Mouse (Mus musculus) frontal cortex, postnatal 36 days (tissue): ENCODE results near the gene Akr1b8.
"Not testable (repeated sequence)": the region's sequence is repeated elsewhere in the genome, so short reads cannot be mapped to it uniquely, and the experiment has no call there.

Experiments
- DNase-seq, 2 experiments: peaks; one replicate each; pipeline ENCODE4 v3.0.0; 2022; ENCODE audit warnings: low spot score in 2 of 2

Gene Akr1b8

DNA sequence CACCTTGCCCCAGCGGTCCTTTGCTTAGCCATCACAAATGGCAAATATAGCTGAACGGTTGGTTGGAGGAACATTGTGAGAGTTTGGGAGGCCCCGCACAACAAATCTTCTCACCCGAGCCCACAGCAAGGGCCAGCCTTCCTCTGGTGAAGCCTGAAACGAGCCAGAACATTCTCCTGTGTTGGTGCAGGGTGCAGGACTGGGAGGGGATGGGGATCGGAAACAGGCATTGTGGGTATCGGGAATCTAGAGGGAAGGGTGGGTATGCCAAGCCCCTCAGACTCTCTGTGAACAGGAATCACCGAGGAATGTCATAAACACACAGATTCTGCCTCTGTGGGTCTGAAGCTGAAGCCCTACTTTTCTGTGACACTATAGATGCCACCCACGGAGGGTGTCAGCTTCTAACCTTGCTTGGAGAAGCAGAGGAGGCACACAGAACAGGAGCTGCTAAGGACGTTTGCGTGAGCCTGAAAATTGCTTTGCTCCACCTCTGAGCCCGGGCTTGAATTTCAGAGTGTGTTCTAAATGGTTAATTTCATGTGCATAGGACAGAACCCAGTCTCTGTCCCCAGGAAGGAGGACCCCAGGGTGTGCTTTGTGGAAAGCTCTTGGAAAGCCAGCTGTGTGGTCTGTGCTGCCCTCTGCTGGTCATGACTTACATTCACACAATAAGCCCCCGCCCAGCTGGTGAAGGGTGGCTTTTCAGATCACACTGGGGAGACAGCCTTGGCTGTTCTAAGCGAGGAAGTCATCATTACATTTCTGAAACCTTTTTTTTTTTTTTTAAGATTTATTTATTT lies 7.6 kb upstream of the Akr1b8 start:
- peak; percentile 73 to 85 for DNase-seq

DNA sequence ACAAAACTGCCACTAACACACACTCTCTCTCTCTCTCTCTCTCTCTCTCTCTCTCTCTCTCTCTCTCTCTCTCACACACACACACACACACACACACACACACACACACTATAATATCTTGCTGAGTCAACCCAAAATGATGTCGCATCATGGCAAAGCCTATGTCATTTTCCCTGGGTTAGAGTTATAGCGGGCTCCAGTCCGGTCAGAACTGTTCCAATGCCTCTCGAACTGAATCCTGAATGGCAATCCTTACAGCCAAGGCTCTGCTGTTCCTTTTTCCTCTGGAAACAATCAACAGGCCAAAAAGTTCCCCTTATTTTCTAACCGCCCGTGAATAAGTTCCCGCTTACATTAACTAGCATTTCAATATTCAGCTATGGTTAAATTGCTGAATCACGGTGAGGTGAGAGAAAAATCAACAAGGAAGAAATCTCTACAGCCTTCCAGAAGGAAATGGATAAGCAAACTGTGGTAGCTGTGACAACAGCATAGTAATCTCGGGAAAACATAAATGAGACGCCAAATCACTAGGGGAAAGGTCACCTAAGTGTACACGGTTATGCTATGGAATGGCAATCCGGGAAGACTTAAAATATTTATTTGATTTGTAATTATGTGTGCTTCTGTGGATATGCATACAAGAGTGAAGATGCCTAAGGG lies 3.8 kb upstream of the Akr1b8 start:
- no peak for DNase-seq

DNA sequence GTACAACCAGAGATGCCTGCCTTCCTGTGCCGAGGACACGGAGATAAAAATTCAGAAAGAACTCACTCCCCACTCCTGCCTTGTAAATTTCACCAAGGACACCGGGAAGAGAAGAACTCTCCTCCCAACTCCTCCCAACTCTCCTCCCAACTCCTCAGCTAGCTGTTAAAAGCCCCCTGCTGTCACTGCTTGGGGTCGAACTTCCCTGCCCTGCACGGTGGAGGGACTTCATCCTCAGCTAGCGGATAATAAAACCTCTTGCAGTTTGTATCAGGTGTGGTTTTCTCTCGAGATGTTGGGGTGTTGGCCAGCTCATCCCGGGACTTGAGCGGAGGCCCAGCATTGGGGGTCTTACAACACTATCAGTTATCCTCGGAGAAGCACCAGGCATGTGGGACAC lies 2.4 kb upstream of the Akr1b8 start:
- DNase-seq: not testable (repeated sequence)

DNA sequence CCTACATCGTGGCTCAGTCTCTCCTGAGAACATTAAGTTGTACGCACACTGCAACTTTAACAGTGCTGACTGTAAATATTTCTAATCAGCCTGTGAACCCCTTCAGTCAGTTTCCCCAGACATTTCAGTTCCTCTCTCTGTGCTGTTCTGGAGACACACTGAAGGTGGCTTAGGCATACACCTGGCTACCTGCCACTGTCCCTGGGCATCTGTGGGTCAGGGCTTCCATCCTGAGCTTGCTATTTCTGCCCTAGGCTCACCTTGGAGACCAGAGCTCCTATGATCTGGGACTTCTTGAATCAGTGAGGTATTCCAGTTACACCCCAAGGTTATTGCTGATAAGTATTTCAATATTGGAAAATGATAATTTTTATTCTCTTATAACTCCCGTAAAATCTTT lies 1.5 kb upstream of the Akr1b8 start:
- DNase-seq: no peak

DNA sequence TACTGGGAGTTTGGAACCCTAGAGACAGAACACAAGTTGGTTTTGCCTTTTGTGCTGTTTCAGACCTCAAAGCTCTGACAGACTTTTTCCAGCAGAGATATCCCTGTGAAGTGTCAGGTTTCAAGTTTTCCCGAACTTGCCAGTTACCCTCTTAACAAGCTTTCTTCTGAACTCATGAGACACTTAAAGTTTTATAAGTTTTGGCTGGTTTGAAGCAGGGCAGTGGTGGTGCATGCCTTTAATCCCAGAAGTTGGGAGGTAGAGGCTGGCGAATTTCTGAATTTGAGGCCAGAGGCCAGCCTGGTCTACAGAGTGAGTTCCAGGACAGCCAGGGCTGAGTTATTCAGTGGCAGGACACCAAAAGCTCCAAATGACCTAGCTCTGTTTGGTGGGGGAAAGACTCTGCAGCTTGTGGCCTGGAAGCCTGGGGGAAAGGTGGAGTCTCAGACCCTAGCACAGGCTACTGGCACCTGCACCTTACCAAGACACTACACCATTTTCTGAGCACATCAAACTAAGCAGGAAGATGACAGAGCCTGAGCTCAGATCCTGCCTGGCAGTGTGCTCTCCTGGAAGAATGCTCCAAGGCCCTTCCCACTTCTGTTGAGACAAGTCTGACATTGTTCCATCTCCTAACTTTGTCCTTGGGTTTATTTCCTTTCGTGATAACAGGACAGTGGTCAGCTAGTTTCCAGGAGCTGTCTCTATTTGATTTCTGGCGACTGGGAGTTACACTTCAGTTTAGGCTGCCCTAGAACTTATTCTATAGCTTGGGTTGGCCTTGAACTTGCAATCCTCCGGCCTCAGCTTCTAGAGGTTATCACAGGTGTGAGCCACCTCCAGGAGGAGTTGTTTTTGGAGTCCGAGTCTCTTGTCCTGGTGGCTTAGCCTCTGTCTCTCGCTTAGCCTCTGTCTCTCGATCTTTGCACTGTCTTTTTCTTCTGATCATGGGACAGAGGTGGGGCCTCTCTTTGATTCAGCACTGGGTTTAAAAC lies 732 bp downstream of the Akr1b8 start:
- no peak for DNase-seq

DNA sequence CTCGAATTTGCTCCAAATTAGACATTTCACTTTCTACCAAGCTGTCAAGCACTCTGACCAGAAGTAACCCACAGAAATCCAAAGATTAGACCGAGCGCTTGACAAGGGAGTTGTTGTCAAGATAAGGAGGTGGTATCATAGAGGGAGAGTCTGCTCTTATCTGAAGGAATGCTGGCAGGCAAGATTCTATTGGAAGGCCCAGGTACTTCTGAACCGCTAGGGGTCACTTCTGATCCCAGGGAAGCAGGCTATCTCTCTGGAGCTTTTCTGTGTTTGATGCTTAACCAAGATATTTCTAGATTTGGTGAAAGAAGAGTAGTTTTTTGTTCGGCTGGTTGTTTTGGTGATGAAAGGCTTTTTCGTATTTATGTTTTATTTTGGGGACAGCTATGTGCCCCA lies 1.4 kb downstream of the Akr1b8 start:
- no peak for DNase-seq

DNA sequence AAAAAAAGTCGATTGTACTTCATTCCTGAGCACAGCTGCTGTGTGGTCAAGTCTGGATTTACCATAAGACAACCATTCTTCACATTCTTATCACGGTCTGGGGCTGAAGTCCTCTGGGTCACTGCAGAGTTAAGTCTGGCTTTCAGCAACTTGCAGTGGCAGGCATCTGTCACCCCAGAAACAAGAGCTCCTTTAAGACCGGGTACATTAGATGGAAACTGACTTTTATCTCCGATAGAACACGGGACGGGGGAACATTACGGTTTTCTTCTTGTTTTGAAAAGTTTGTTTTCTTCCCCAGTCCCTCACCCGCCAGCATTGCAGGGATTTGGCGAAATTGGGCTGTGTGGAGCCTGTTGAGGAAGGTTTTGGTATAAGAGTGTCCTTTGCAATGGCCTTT lies 1.9 kb downstream of the Akr1b8 start:
- no peak for DNase-seq

DNA sequence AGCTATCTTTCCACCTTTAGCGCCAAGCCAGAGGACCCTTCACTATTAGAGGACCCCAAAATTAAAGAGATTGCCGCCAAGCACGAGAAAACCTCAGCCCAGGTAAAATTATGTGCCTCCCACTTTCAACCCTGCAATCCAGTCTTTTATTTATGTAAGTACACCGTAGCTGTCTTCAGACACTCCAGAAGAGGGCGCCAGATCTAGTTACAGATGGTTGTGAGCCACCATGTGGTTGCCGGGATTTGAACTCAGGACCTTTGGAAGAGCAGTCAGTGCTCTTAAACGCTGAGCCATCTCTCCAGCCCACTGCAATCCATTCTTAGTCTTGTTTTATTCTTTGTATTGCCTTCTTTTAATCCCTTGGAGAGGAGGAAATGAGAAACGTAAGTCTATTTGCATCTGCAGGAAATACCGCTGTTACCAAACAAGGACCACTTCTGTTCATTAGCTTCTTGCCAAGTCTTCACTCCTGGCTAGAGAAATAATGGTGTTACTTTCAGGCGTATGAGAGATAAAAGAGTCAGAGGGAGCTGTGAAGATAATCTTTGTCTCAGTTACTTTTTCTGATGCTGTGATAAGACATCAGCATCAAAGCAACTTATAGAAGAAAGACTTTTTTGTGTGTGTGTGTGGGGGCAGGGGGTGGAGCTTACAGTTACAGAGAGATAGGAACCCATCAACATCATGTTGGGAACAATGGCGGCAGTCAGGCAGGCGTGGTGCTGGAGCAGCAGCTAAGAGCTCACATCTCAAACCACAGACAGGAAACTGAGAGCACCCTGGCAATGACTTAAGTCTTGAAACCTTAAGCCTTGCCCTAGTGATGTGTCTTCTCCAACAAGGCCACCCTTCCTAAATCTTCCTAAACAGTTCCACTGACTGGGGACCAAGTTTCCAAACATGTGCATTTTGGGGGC lies 10.6 kb downstream of the Akr1b8 start:
- DNase-seq: no peak

DNA sequence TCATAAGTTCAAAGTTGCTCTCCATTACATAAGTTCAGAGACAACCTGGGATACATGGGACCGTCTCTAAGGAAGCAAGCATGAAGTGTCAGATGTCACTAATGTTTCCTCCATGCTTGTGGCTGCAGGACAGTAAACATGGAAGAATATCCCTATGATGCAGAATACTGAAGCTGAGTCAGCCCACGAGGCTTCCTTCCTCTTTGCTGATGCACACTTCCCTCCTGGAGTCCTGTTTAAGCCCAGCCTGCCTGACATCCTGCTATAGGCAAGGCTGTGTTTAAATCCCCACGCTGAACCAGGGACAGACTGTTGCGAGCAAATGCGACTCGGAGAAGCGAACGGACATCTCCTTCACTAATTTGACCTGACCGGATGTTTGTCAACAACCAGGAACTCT lies 14.1 kb downstream of the Akr1b8 start:
- no peak for DNase-seq

DNA sequence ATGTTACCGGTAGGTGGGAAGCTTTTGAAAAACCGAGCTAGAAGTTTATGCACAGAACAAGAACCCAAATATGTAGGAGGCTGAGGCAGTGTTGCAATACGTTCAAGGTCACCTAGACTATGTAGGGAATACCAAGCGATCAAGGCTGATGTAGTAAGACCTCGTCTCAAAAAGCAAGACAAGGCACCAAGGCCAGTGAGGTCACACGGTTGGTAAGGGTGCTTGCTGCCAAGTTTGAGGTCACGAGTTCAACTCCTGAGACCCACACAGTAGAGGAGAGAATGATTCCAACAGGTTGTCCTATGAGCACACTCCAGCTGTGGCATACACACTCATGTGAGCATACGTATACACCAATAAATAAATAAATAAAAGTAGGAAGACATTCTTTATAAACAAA lies 16.2 kb downstream of the Akr1b8 start:
- no peak for DNase-seq

DNA sequence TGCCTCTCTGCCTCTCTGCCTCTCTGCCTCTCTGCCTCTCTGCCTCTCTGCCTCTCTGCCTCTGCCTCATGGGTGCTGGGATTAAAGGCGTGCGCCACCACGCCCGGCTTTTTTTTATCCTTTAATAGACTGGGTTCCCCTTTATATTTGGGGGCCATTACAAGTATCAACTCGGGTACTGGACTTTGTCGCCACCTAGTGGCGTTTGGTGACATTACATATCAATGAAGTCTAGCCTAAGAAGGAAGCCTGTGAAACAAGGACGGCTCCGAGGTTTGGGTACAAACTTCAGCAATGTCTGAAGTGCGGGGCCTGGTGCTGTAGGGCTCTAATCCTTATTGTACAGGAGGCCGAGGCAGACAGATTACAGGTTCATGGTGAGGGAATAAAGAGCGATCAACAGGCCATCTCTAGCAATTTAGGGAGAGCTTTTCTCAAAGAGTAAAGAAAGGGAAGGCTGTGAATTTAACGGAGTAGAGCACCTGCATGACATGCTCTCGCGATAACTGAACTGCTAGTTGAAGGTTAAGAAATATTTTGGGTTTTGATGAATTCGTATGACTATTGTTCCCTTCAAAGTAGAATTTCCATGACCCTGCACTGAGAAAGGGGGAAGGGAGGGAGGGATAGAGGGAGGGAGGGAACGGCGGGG lies 17.9 kb downstream of the Akr1b8 start:
- peak; percentile 78 to 88 for DNase-seq

DNA sequence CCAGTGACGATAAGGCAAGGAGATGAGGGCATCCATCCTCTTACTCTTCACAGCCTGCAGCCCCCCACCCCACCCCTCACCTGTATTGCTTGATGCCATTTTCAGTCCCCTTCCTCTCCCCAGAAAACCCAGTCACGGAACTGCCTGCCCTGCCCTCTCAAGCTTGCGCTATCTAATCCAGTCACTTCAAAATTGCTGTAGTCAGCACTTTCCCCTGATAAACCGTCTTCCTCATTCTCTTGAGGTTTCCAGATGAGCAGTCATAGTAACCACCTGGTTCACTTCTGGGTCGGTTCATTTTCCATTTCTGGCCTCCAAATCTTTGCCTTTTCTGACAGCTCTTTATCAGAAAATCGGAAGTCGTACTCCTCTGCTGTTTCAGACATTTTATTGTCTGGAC lies 19.9 kb downstream of the Akr1b8 start:
- DNase-seq: no peak

DNA sequence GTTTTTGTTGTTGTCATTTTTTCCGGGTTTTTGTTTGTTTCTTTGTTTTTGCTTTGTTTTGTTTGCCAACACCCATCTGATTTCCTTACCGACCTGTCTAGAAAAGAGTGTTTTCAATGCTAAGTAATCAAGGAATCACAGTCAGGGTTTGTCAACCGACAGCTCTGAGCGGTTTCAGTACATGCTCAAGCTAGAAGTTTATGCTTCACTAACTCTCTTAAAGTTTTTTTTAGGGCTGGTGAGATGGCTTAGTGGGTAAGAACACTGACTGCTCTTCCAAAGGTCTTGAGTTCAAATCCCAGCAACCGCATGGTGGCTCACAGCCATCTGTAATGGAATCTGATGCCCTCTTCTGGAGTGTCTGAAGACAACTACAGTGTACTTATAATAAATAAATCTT lies 22.0 kb downstream of the Akr1b8 start:
- DNase-seq: not testable (repeated sequence)

DNA sequence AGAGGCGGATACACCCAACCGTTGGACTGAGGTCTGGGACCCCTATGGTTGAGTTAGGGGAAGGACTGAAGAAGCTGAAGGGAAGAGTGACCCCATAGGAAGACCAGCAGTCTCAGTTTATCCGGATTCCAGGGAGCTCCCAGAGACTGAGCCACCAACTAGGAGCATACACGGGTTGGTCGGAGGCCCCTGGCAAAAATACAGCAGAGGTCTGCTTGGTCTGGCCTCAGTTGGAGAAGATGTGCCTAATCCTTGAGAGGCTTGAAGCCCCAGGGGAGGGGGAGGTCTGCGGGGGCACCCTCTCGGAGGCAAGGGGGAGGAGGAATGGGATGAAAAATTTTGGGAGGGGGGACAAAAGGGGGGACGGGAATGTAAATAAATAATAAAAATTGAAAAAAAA lies 29.5 kb downstream of the Akr1b8 start:
- DNase-seq: no peak

DNA sequence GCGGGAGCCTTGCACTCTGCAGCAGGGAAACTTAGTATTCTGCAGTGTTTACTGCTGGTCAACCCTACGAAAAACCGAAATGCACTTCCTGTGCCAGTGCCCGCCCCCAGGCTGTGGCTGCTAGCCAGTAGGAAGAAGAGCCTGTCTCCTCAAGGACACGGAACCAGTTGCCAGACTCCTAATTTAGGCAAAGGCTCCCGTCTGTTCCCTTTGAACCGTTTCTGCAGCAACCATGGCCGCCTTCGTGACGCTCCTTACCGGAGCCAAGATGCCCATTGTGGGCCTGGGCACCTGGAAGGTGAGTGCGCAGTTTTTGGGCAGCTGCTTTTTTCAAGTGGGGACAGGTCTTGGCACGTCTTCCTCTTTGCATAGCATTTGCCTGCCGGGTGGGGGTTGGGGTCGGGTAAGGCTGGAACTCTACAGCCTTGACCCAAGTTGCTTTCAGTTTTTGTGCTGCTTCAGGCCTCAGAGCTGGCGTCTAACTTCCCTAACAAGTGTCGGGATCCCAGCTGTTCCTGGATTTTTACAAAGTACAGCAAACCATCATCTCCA lies 30.3 kb downstream of the Akr1b8 start, which contains the start of gene Akr1b10:
Gene Akr1b10, plus strand, starts transcription at position 109 of the 552 bp plus-strand sequence.
- peak; percentile 75 to 88 for DNase-seq

DNA sequence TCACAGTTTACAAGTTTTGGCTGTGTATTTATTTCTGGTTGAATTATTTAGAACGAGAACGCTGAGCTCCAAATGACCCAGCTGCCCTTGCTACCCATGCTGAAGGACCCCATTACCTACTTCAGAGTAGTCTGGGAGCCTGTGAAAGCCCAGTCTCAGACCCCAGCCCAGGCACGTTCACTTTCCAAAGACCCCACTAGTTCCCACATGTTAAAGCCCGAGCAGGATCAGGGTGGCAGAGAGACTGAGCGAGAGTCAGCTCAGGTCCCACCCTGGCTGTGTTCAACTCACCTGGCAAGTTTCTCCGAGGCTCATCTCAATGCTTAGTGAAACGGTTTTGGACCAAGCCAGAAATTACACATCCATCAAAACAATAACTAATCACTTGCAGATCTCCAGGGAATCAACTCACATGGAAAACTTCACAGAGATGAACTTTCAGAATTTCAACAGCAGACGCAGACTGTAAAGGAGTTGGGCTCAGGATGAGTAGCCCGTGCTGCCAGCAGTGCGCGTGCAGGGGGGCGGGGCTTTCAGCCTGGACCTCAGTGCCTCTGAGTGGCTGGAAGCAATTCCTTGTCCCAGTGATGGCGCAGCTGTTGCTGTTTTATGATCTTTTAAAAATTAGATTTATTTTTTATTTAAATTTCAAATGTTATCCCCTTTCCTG lies 30.9 kb downstream of the Akr1b8 start:
- no peak for DNase-seq

DNA sequence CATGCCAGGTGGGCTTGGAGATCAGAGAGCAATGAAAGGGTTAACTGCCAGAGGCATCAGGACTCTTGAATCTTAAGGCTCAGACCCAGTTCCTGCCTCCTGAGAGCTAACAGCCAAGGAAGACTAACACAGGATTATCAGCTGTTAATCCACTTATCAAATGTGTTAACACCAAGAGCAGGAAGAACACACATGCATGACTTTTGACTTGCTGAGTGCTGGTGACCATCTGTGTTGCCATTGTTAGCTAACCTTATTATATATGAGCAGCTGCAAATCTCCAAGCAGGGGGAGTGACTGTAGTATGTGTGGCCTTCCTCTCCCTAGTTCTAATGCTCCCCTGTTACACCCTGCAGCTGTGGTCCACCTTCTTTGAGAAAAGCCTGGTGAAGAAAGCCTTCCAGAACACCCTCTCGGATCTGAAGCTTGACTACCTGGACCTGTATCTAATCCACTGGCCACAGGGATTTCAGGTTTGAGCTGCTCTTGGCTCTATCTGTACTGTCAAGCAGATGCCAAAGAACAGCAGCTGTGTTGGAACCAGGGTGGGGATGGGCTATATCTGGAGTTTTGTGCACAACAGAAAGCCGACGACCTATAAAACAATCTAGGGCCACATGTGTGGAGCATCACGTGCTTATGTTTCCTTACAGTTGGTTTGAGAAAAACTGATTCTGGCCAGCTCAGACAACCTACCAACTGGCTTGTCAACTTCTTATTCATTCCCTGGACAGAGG lies 34.7 kb downstream of the Akr1b8 start:
- no peak for DNase-seq

DNA sequence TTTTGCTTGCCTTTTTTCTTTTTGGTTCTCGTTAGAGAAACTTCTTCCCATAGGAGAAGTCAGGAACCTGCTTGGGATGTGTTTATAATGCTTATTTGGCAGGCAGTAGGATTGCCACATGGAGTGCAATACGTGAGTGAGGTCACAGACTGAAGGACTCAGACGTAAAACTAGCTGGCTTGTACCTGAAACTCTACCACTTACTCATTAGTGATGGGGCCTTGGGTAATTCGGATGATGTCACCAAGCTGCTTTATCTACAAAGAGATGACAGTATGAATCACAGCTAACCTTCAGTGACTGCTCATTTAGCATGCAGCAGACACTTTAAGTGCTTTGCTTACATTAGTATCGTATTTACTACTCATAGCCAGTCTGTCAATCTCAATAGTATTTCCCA lies 42.0 kb downstream of the Akr1b8 start:
- DNase-seq: no peak

DNA sequence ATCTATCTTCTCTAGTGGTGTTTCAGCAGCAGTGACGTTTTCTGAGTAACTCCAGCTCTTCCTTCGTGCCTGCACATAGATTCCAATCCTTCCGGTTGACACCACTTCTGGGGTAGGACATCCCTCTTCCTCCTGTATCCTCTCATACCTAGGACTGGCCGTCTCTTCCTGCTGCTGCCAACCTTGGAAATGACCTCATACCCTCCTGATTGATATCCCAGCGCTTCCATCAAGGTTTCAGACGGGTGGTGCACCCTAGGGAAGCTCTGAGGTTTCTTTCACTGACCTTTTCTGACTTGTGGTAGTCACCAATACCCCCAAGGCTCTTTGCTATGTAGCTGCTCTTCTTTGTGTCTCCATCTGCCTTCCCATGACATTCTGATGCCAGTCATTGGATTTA lies 44.5 kb downstream of the Akr1b8 start:
- no peak for DNase-seq
